Mouse (Mus musculus) CD4-positive, CD25-positive, alpha-beta regulatory T cell, adult 4 months (primary cell): ENCODE measurements around the gene Zdhhc3. TPM values are rescaled to one million over a fixed set of nuclear protein-coding genes. Genes with fewer than 3 reads are reported as not detected.

ENCODE experiments used
- ATAC-seq: one replicate; pipeline ENCODE4 v1.8.0; 2017
- polyA plus RNA-seq, 2 experiments: library from polyadenylated mRNA; unstranded; fragments of 100-300 nt; shearing (Covaris generic); gene quantifications; one replicate each; pipeline ENCODE4 v1.2.1; 2017

The Zdhhc3 gene
- polyA plus RNA-seq, 2 experiments from 2014 or later = 11.5 to 13.1 TPM

DNA sequence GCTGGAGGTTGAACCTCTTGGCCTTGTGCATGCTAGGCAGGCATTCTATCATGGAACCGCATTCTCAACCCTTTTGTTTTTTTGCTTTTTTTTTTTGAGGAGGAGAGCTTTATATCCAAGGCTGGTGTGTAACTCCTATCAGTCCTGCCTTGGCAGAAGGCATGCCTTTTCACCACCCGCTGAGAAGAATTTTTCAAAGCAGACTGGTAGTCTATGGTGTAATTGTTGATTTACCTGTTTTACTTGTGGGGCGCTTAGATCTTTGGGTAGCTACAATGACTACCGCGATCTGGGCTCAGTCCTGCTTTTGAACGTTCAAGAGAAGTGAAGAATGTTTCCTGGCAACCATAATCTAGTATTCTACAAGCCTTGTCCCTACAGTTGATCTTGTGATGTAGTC is 926 bp upstream of the Zdhhc3 start:
- no peak for ATAC-seq

DNA sequence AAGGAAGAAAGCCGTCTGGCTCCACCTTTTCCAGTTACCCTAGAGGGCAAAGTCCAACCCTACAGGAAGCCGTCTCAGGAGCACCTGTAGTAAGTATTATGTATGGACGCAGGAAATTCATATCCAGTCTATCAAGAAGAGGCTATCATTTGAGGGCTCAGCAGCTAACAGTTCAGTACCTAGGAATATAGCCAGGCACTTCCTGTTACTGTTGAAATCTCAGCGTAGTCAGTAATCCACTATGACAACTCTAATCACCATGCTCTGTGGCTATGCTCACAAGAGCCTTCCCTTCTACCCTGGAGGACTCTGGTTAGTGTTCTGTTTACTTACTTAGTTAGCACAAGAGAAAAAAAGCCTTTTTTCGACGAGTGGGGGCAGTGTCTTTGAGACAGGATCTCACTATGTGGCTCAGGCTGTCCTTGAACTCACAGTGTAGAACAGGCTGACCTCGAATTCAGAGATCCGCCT is 1.2 kb downstream of the Zdhhc3 start:
- no peak for ATAC-seq

DNA sequence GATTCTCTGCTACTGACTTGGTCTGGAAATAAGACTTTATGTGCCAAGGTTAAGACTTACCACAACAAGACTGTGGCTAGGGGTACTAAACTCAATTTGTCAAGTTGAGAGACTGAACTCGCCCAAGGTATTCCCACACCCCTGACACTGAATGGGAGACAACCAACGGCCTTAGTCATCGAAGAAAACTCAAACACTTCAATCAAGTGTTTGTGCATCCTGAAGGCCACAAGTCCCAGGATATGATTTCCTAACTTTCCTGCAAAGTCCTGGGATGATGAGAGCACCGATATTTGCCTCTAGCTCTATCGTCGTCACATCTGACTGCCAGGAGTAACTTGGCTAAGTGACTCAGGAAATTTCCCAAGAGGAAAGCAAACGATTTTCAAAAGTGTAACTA is 3.8 kb downstream of the Zdhhc3 start:
- ATAC-seq = no peak

DNA sequence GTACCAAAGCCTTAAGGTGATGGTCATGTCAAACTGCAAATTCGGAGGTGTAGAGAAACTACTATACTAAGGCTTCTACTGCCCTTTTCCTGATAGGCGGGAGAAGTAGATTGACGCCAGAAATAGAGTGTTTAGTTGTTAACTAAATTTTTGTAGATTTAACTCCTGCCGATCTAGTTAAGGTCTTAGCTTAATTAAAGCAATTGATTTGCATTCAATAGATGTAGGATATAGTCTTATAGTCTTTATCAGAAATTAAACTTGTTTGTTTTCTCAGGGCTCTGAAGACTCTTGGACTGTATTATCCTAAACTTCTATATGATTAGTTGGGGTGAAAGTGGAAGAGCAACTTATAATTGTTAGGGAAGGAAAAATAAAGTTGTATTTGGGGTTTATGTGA is 5.8 kb downstream of the Zdhhc3 start:
- ATAC-seq = peak; percentile 97

DNA sequence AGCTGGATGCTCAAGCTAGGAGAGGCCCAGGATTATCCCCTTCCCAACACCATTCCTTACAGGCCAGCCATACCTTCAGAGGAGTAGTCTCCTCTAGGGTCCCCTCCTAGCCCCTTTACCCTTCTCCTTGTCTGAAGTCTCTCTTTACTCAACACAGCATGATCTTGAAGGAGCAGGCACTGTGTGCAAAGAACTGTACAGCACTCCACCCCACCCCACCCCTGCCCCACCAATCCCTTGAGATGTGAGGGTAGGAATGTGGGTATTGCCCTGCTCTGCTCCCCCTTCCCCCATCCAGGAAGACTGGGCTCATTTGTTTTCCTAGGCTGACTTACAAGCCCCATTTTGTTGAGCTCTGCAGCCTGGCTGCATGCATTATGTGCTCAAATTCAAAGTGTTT is 8.6 kb downstream of the Zdhhc3 start:
- ATAC-seq = no peak

DNA sequence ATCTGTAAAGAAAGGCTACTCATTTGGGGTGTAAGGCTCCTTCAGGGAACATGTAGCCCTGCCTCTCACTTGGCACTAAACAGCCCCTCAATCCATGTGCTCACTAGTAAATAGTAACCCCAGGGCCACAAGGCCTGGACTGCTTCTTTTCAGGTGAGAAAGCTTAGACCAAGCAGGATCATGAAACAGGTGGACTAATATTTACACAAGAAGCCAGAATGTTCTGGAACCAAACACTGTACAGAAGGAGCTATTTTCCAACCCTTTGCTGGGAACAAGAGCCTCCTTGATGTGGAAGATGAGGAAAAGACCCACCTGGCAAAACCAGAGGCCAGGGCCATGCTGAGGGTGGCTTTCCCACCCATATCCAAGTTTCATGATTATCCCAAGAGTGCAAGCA is 9.6 kb downstream of the Zdhhc3 start:
- no peak for ATAC-seq

DNA sequence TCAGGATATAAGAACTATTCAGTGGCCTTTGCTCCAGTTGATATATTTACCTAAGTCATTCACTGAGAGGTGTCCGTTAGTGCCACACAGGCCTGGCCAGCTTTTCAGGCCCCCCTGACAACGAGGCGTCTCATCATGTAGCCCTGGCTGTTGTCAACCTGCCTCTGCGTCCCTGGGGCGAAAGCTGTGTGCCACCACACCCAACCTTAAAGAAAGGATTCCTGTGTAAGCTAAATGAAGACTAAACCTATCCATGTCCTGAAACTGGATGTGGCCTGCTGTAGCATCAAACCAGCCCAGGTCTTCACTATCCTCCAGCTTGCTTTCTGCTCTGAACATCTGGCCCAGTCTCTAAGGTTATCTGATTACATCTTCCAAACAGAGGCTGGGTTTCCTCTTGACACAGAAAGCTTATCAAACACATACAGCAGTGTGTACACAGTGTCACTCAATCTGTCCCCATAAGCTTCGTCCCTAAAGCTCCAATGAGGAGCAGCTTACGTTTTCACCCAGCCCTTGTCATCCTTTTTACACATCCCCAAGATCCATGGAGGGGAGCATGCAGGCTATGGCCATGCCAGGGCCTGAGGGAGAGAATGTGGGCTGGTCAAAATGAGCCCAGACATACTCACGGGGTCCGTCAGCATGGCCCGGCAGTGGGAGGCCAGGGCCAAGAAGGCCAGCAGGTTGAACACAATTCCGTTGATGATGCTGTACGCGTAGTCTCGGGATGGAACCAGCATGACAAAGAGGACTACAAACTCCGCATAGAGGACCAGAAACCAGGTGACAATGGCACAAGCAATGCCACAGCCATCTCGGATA is 13.2 kb downstream of the Zdhhc3 start:
- ATAC-seq = no peak

DNA sequence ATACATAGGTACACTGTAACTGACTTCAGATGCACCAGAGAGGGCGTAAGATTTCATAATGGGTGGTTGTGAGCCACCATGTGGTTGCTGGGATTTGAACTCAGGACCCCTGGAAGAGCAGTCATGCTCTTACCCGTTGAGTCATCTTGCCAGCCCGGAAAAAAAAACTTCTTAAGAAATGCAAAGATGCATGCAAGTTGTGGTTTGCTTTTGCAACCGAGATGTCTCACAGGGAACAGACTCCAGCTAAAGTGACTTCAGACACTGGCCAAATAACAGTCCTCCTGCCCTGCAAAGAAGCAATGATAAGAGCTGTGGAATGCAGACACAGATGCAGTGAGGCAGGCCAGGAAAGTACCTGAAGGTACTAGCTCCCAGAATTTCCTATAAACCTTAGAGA is 22.2 kb downstream of the Zdhhc3 start:
- ATAC-seq = no peak

DNA sequence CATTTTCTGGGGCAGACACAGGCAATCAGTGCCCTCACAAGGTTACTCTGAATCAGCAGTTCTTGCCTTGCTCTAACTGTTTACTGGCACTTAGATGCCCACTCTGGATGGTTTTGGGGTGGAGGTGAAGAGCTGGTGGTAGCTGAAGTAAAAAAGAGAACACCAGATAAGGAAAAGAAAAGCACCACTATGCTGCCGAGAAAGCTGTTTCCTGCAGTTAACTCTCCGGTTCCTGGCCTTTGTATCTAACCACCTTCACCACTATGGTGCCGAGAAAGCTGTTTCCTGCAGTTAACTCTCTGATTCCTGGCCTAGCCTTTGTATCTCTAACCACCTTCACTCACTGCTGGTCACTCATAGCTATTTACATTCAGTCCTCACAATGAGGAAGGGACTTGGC is 25.4 kb downstream of the Zdhhc3 start:
- ATAC-seq = no peak

DNA sequence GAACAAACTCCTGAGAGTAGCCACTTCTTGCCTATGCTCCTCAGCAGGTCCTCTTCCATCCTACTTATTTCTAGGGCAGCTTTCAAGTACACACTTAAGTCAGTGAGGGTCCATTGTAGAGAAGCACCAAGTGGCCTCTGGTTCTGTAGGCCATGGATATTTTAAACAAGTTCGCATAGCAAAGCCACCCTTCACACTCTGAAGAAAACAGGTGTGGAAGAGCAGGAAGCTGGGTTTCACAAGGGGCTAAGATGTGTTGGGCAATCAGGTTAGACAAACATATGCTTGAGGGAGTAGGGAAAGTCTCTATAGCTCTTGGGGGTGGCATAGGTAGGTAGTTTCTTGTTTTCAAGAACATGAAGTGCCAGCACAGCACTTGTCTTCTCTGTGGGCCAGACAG is 27.6 kb downstream of the Zdhhc3 start:
- no peak for ATAC-seq

DNA sequence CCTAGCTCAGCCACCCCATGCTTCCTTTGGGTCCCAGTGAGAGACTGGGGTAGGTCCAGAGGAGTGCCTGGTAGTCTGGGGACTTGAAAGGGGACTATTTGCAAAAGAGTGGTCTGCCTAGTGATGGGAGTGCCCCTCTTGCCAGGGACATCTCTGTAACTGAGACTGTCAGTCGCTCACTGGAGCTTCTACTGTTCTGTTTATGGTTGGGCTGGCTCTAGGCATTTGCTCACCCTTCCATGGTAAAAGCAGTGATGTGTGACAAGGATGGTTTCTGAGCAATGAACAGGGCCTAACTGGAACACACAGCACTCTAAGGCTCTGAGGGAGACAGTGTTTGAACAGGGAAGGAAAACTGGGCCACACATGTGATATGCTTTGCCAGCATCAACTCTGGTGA is 32.2 kb downstream of the Zdhhc3 start:
- no peak for ATAC-seq

DNA sequence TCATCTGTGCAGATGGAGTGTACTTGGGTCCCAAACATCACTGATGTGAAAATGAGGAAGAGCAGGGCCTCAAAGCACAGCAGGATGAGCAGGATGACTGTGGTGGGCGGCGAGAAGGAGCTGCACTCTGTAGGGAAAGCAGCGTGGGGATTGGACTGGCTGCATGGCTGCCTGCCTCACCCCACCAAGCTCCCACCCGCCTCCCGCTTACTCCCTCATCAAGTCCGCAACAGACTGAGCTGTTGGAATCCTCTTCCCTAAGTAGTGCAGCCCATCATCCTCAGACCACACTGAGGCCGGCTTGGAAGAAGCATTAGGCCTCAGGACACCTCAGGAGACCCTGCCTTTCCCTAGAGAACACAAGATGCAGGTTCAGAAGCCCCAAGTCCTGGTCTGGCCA is 32.6 kb downstream of the Zdhhc3 start:
- no peak for ATAC-seq

DNA sequence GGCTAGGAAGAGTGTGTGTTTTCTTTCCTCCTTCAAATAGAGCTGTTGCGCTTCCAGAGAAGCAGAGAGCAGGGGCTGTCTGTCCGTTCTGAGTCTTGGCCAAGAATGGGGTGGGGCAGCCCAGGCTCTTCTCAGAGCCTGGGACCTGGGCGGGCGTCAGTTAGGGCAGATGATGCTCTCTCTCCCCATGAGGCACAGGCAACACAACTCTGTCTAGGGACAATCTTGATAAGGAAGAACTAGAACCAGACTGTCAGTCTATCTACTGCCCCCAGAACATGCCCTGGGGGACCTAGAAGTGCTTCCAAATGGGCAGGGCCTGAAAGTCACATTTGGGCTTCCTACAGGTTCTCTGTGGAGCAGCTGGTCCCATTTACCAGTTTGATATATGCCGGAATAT is 33.9 kb downstream of the Zdhhc3 start:
- ATAC-seq = no peak

DNA sequence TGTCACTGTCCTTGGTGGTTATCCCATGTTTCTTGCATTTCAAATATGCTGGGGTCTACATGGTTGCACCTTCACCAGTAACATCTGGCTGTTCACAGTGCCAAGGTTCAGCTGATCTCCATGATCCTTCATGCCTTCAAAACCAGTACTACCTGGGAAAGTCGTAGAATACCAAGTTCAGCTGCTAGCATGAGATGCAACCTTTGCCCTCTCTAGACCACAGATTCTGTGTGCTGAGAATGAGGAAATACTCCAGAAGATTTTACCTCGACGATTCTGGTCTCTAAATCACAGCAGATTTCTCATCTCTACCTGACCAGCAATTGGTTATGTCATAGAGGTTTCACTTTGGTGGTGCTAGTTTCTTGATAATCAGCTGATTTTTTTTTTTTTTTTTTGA is 52.8 kb downstream of the Zdhhc3 start:
- no peak for ATAC-seq

DNA sequence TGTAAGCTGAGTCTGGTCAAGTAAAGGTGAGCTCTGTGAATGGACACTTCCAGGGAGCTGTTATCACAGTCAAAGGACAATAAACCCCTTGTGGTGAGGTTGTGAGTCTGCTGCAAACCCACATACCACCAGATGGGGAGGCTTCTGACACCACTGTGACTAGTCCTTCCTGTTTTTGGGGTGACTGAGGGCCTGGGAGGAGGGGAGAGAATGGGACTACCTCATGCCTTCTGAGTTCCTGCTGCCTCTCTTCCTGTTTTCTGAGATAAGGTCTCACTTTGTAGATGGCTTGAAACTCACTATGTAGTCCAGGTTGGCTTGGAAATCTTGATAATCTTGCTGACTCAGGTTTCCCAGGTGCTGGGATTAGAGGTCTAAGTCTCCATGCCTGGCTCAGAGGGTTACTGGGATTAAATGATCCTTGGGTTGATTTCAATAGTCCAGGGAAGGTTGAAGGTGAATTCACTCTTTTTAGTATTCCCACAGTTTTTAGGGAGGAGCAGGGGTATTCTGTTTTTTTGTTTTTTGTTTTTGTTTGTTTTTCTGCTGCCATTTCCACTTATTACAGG is 54.2 kb downstream of the Zdhhc3 start:
- peak; percentile 99 for ATAC-seq

DNA sequence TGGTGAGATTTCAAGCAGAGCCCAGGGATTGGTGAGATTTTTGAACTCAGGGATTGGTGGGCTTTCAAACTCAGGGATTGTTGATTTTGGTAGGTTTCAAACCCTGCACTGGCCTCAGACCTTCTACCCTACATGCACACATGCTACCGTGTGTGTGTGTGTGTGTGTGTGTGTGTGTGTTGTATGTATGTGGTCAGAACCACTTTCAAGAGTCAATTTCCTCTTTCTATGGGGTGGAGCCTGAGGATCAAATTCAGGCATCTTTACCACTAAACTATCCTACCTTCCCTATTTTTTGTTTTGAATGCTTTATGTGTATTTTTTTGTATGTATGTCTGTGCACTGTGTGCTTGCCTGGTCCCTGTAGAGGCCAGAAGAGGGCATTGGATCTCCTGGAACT is 65.3 kb downstream of the Zdhhc3 start:
- ATAC-seq = no peak

DNA sequence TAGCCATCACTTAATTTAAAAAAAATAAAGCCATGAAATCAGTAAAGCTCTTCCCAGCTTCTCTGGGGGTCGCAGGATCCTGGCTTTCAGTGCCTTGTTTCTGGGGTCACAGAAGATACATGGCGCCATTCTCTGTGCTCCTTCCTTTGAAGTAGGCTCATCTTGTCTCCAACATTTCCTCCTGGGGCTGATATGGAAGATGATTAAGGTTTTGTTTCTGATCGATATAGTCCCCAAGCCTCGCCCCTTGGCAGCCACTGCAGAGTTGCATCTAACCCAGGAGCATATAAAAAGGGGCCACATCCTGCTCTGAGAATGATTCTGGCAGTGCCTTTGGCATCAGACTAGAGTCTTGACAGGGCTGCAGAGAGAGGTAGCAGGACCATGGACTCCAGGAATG is 78.6 kb downstream of the Zdhhc3 start, which contains the start of gene Tgm4:
TSS of gene Tgm4 (plus strand) at position 301 of the 400 bp plus-strand sequence.
- no peak for ATAC-seq

DNA sequence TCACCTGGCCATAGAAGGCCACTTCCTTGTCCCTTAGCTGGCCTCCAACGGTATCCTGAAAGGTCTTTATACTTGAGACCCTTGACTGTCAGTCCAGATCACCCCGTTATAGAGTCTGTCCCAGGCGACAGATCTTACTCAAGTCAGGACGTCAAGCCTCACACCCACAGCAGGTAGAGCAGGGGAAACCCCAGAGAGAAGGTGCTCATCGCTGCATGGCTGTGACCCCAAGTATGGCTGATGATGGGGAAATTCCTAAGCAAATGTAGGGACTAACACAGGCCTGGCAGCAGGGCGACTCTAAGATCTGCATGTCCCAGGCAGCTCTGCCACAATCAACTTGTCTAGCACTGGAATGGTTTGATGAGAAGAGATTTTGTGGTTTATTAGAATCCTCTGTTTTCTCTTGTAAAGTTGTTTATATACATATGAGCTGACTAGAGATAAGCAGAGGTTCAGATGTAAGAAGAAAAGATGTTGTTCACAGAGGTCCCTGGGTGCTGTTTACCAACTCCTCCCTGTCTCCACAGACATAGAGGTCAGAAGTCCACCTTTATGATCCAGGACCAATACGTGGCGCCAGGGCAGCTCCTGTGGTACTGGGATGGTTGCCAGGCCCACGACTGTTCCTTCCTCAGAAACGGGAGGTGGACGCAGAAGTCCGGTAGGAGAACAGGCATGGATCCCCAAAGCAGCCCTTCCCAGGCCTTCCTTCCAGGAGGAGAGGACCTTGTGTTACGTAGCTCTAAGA is 81.3 kb downstream of the Zdhhc3 start:
- ATAC-seq = peak; percentile 81

DNA sequence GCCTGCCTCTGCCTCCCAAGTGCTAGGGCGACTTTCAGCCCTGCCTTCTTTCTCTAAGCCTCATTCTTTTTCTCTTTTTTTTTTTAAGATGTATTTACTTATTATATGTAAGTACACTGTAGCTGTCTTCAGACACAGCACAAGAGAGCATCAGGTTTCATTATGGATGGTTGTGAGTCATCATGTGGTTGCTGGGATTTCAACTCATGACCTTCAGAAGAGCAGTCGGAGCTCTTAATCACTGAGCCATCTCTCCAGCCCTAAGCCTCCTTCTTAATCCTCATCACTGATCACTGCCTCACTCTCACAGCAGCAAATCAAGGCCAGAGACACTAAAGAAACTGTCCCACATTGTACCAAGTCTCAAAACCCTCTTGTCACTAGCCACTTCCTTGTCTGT is 88.8 kb downstream of the Zdhhc3 start:
- ATAC-seq = no peak

DNA sequence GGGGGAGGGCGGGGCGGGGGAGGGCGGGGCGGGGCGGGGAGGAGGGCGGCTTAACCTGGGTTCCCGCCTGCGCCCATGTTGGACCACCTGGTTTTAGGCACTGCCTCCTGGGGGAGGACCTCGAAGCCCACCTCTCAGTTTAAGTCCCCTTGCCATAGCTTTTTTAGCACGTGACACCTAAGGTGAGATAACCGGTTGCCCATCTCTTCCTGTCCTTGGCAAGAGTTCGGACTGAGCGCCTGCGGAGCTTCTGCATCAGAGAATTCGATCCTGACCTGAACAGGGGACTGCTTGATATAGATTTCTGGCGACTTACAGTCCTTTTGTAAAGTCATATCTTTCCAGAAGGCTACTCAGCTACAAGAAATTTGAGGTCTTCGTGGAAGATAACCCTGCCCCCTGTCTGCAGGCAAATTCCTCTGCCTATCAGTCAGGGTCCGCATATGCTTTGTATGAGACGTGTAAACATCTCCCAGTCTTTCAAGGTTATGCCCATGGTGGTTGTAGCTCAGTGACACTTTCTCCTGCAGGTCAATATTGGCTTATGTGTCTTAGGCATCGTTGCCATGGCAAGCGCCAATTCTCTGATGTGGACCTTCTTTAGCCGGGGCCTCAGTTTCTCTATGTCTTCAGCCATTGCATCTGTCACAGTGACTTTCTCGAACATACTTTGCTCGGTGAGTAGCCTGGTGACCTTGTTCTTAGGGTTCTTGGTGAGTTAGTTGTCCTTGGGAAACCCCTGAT is 91.2 kb downstream of the Zdhhc3 start:
- ATAC-seq = no peak

DNA sequence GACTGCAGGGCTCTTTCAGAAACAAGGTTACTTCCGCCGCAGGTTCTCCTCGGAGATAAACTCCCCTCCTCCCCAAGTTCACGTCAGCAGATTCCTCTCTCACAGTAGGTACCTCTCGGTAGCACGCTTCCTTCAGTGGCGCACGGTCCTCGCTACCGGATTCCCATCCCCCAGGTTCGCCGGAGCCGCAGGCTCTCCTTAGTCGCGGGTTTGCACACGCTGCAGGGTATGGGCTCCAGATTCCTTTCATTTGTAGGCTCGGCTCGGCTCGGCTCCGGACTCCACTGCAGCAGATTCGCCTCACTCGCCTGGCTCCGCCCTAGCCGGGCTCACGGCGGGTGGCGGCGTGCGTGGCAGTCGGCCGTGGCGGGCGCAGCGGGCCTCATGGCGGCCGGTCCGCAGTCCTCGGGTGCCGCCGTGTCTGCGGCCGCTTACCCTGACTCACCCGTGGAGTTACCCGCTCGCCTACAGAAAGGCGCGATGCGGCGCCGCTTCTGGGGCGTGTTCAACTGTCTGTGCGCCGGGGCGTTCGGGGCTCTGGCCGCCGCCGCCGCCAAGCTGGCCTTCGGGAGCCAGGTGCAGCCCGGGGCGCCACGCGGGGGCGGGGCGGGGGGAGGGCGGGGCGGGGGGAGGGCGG is 91.9 kb downstream of the Zdhhc3 start, which contains the start of gene Tmem42:
TSS of gene Tmem42 (plus strand) at position 332 of the 637 bp plus-strand sequence.
- ATAC-seq = peak; percentile 88
